Mouse (Mus musculus): ENCODE measurements around the gene Olfr187. TPM values are rescaled to one million over a fixed set of nuclear protein-coding genes. Genes with fewer than 3 reads are reported as not detected.

Gene Olfr187
- not detected for polyA plus RNA-seq (2014; fragmentation: Illumina TruSeq; extraction: RNeasy Lipid Tissue Mini Kit (QIAGEN cat#74804); ENCODE audit: insufficient read depth, low read depth, low replicate concordance)

DNA sequence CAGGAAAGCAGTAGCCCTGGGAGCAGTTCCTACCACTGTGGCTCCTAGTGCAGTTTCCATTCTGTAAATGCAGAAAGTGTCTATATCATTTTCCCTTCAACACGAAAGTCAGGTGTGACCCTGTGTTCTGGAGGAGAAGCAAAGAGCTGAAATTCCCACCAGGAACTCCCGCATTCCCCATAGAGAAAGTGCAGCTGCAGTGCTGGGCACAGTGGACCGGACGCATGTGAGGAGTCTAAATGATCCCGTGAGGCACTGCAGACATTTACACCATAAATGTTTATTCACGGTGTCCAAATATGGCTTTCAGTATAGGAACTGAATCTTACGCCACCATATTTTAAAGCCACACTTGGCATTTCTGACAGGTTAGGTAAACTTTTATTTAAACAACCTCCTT is at the start of gene Olfr187:
TSS of gene Olfr187 (minus strand) at position 58 of the 400 bp plus-strand sequence.

DNA sequence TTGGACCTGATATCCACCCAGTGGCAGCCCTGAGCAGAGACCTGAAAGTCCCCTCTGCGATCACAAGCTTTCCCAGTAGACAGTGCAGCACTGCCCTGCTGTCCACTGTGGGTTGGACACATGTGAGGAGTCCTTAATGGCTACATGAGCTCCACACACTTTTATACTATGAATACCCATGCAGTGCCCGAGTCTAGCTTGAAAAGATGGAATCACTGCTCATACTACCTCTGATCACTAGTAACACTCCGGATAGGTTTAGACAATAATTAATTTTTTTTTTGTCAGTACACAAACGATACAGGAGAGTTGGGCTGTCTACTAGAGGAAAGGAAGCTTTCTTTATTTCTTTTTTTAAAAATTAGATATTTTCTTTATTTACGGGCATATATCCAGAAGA is 38.3 kb upstream of the Olfr187 start, which contains the start of gene Olfr190:
TSS of gene Olfr190 (minus strand) at position 101 of the 400 bp plus-strand sequence.

DNA sequence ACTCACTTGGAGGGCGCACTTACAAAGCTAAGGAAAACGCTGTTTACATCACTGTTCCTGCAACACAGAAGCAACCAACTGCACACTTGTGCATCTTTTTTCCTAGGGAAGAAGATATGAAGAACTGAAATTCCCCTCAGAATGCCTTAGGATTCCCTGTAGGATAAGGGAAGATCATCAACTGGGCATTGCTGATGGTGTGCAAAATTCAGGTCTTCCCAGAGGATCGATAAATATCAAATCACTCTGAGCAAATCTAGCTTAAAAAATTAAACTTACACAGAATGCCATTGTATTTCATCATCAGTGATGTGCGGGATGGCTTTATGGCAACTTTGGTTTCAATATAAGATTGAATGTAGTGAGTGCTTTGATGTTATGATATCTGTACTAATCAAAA is 9.4 kb downstream of the Olfr187 start, which contains the start of gene Olfr186:
TSS of gene Olfr186 (minus strand) at position 101 of the 400 bp plus-strand sequence.

DNA sequence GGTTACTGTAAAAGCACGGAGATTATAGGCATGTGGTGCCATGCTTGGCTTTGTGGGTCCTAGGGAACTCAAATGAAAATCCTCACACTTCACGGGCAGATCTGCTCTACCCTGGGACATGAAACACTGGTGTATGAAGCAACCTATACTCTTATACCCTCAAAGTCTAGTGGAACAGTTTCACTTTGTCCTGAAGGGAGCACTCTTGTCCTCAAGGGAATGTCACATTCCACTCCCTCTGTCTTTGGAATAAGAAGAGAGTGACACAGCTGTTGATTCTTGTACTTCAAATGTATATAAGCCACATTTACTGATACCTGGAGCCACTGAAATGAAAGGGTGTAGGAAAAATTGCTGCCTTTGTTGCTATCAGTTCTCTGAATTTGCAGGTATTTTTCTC is 44.5 kb downstream of the Olfr187 start, which contains the start of gene Olfr183:
TSS of gene Olfr183 (plus strand) at position 301 of the 400 bp plus-strand sequence.

Other genes with a start within 250 kb of the Olfr187 start
- not detected for gene Olfr173, start 239.5 kb downstream of the Olfr187 start, polyA plus RNA-seq (2014; fragmentation: Illumina TruSeq; extraction: RNeasy Lipid Tissue Mini Kit (QIAGEN cat#74804); ENCODE audit: insufficient read depth, low read depth, low replicate concordance)
- not detected for gene Olfr175-ps1, start 213.0 kb downstream of the Olfr187 start, polyA plus RNA-seq (2014; fragmentation: Illumina TruSeq; extraction: RNeasy Lipid Tissue Mini Kit (QIAGEN cat#74804); ENCODE audit: insufficient read depth, low read depth, low replicate concordance)
- gene Olfr177, start 165.0 kb downstream of the Olfr187 start, polyA plus RNA-seq (2014; fragmentation: Illumina TruSeq; extraction: RNeasy Lipid Tissue Mini Kit (QIAGEN cat#74804); ENCODE audit: insufficient read depth, low read depth, low replicate concordance), result not detected
- gene Olfr178, start 147.7 kb downstream of the Olfr187 start, polyA plus RNA-seq (2014; fragmentation: Illumina TruSeq; extraction: RNeasy Lipid Tissue Mini Kit (QIAGEN cat#74804); ENCODE audit: insufficient read depth, low read depth, low replicate concordance), result not detected
- not detected for gene Olfr181, start 111.0 kb downstream of the Olfr187 start, polyA plus RNA-seq (2014; fragmentation: Illumina TruSeq; extraction: RNeasy Lipid Tissue Mini Kit (QIAGEN cat#74804); ENCODE audit: insufficient read depth, low read depth, low replicate concordance)
- not detected for gene Olfr180, start 110.4 kb downstream of the Olfr187 start, polyA plus RNA-seq (2014; fragmentation: Illumina TruSeq; extraction: RNeasy Lipid Tissue Mini Kit (QIAGEN cat#74804); ENCODE audit: insufficient read depth, low read depth, low replicate concordance)
- not detected for gene Olfr183, start 44.4 kb downstream of the Olfr187 start, polyA plus RNA-seq (2014; fragmentation: Illumina TruSeq; extraction: RNeasy Lipid Tissue Mini Kit (QIAGEN cat#74804); ENCODE audit: insufficient read depth, low read depth, low replicate concordance)
- not detected for gene Olfr186, start 9.5 kb downstream of the Olfr187 start, polyA plus RNA-seq (2014; fragmentation: Illumina TruSeq; extraction: RNeasy Lipid Tissue Mini Kit (QIAGEN cat#74804); ENCODE audit: insufficient read depth, low read depth, low replicate concordance)
- gene Olfr190, start 38.2 kb upstream of the Olfr187 start, polyA plus RNA-seq (2014; fragmentation: Illumina TruSeq; extraction: RNeasy Lipid Tissue Mini Kit (QIAGEN cat#74804); ENCODE audit: insufficient read depth, low read depth, low replicate concordance), result not detected
- gene Olfr191, start 50.1 kb upstream of the Olfr187 start, polyA plus RNA-seq (2014; fragmentation: Illumina TruSeq; extraction: RNeasy Lipid Tissue Mini Kit (QIAGEN cat#74804); ENCODE audit: insufficient read depth, low read depth, low replicate concordance), result not detected
- gene Olfr193, start 72.1 kb upstream of the Olfr187 start, polyA plus RNA-seq (2014; fragmentation: Illumina TruSeq; extraction: RNeasy Lipid Tissue Mini Kit (QIAGEN cat#74804); ENCODE audit: insufficient read depth, low read depth, low replicate concordance), result not detected
- not detected for gene Olfr194, start 81.3 kb upstream of the Olfr187 start, polyA plus RNA-seq (2014; fragmentation: Illumina TruSeq; extraction: RNeasy Lipid Tissue Mini Kit (QIAGEN cat#74804); ENCODE audit: insufficient read depth, low read depth, low replicate concordance)
- not detected for gene Olfr195, start 107.3 kb upstream of the Olfr187 start, polyA plus RNA-seq (2014; fragmentation: Illumina TruSeq; extraction: RNeasy Lipid Tissue Mini Kit (QIAGEN cat#74804); ENCODE audit: insufficient read depth, low read depth, low replicate concordance)
- gene Olfr196, start 130.7 kb upstream of the Olfr187 start, polyA plus RNA-seq (2014; fragmentation: Illumina TruSeq; extraction: RNeasy Lipid Tissue Mini Kit (QIAGEN cat#74804); ENCODE audit: insufficient read depth, low read depth, low replicate concordance), result not detected
- gene Olfr198, start 163.8 kb upstream of the Olfr187 start, polyA plus RNA-seq (2014; fragmentation: Illumina TruSeq; extraction: RNeasy Lipid Tissue Mini Kit (QIAGEN cat#74804); ENCODE audit: insufficient read depth, low read depth, low replicate concordance), result not detected
- not detected for gene Olfr199, start 180.0 kb upstream of the Olfr187 start, polyA plus RNA-seq (2014; fragmentation: Illumina TruSeq; extraction: RNeasy Lipid Tissue Mini Kit (QIAGEN cat#74804); ENCODE audit: insufficient read depth, low read depth, low replicate concordance)
- gene Olfr201, start 232.9 kb upstream of the Olfr187 start, polyA plus RNA-seq (2014; fragmentation: Illumina TruSeq; extraction: RNeasy Lipid Tissue Mini Kit (QIAGEN cat#74804); ENCODE audit: insufficient read depth, low read depth, low replicate concordance), result not detected
- gene Olfr202, start 247.0 kb upstream of the Olfr187 start, polyA plus RNA-seq (2014; fragmentation: Illumina TruSeq; extraction: RNeasy Lipid Tissue Mini Kit (QIAGEN cat#74804); ENCODE audit: insufficient read depth, low read depth, low replicate concordance), result not detected

Data from lung, adult 10 weeks (tissue).